ENCODE assay signal across 14 mouse cellular contexts in the genomic region with DNA sequence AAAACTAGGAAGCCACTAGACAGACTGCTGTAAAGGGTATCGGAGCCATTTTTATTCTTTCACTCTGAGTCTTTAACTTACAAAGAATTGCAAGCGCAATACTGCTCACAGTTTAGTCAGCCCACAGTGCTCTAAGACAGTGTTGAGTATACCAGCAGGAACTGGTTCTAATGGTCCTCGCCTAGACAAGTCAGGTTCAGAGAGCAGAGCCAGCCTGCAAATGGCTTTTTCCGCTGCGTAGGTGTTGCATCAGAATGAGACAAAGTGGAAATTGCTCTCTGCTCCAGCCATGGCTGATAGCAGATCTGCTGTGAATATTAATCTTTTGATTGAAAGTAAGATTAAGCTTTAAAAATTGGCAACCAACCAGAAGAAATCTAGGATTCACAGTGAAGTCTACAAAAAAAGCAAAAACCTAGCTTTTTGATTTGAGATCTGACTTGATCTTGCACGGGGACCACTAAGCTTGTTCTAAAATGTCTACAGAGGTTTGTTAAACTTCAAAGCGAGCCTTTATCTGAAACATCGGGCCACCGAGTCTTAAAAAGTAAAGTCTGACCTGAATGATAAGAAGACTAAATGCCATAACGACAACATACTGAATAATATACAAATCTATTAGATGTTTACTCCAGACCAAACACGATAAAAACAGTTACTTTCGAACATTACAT. TPM values are rescaled to one million over a fixed set of nuclear protein-coding genes. Genes with fewer than 3 reads are reported as not detected.
DNase-seq lines count a peak whose midpoint lies in the region; ATAC-seq and TF ChIP-seq lines count a peak whose summit lies in the region.
"Had no signal": no experiment of that assay in that cellular context is flagged by ENCODE, and none has a peak within 500 bp of the region (broad histone marks: within the 10 kb centered on the region; RNA-seq: fewer than 3 reads in every experiment).

No protein-coding gene starts in this region.

- no peak for TF ChIP-seq CTCF in olfactory bulb, adult 2 months (IDR thresholded peaks at IDR 0.05; ENCODE audit: insufficient read depth, low read depth, low read length)

- ATAC-seq in hindbrain, embryonic 15.5 days (ENCODE audit: low FRiP score, low read depth): peak; percentile 46; the same call in 1 of the 2 replicates

- H3K36me3 ChIP-seq in hindbrain, embryonic 15.5 days: 0 out of 2 replicates have a peak, but pooled peaks cover 3% of the 10 kb centered on the region
- H3K36me3 ChIP-seq: heart, embryonic 15.5 days; liver, embryonic 15.5 days had no signal

- H3K4me1 ChIP-seq in hindbrain, embryonic 15.5 days (replicated peaks): peaks cover 23% of the 10 kb centered on the region
- H3K4me1 ChIP-seq in olfactory bulb, adult 2 months (ENCODE audit: control insufficient read depth, insufficient read depth, low read length): peaks cover 7% of the 10 kb centered on the region
- H3K4me1 ChIP-seq: liver, embryonic 15.5 days had no signal

- no peak for TF ChIP-seq POLR2A in olfactory bulb, adult 2 months (IDR thresholded peaks at IDR 0.05; ENCODE audit: insufficient read depth, low read depth, low read length)

- H3K27me3 ChIP-seq in hindbrain, embryonic 15.5 days: no peaks in the 10 kb centered on the region
- H3K27me3 ChIP-seq: heart, embryonic 15.5 days; liver, embryonic 15.5 days had no signal

- no peak overlapping the region for H3K4me3 ChIP-seq in hindbrain, embryonic 15.5 days
- no peak overlapping the region for H3K4me3 ChIP-seq in olfactory bulb, adult 2 months (ENCODE audit: insufficient read depth, low read depth, low read length)
- H3K4me3 ChIP-seq: heart, embryonic 15.5 days; liver, embryonic 15.5 days had no signal

- H3K9ac ChIP-seq in hindbrain, embryonic 15.5 days: no peak overlapping the region
- H3K9ac ChIP-seq: heart, embryonic 15.5 days; liver, embryonic 15.5 days had no signal

- peak overlapping the region; percentile 77 for H3K27ac ChIP-seq in hindbrain, embryonic 15.5 days (replicated peaks)
- H3K27ac ChIP-seq in olfactory bulb, adult 2 months (ENCODE audit: insufficient read depth, low read depth, low read length): peak overlapping the region; percentile 84
- H3K27ac ChIP-seq: heart, embryonic 15.5 days; liver, embryonic 15.5 days had no signal

- peak overlapping the region; percentile 35 for H3K4me2 ChIP-seq in hindbrain, embryonic 15.5 days
- H3K4me2 ChIP-seq: heart, embryonic 15.5 days; liver, embryonic 15.5 days had no signal

- DNase-seq in cerebellum, adult 9-10 months: peak; percentile 33
- no peak for DNase-seq in cerebellum, adult 18-20 months
- peak; percentile 44 for DNase-seq in right cerebral cortex, adult 18-20 months
- no peak for DNase-seq in right cerebral cortex, postnatal 4 days
- DNase-seq in urinary bladder, postnatal 14 days (ENCODE audit: low spot score): no peak
- DNase-seq in heart, adult 18-20 months: no peak
- DNase-seq: gastrocnemius, postnatal 10 days; kidney, adult 11 months; thymus, postnatal 25 days had no signal

- WGBS in hindbrain, embryonic 15.5 days: 49% methylated on average over 12 of the region's 12 CpGs
- WGBS in olfactory bulb, adult 2 months: 36% methylated on average over 12 of the region's 12 CpGs

- no peaks in the 10 kb centered on the region for H3K9me3 ChIP-seq in hindbrain, embryonic 15.5 days
- H3K9me3 ChIP-seq: heart, embryonic 15.5 days; liver, embryonic 15.5 days had no signal

RNA-seq across cellular contexts. Expression of gene Nap1l5, which starts 25.8 kb away (rescaled TPM):
- 343 and 371 TPM in 2 replicates for polyA plus RNA-seq in hindbrain, embryonic 15.5 days (2015; fragmentation: Nextera tagmentation; extraction: Ambion mirVana)
- polyA plus RNA-seq in olfactory bulb, adult 2 months (2012; ENCODE audit: insufficient read depth, insufficient read length, low replicate concordance, missing spikeins): not detected in 2 replicates
- total RNA-seq in heart, adult 18-20 months (2021): 1 to 10 TPM in 1 of 2 experiments, under 1 TPM in 1; 0.75 to 1.3 TPM
- total RNA-seq: megakaryocyte progenitor cell, adult 5-6 weeks had no signal

Comparison
In these comparisons a context has a peak if more than half of its experiments do, and no peak if none do; other contexts are left out.
1. DNase-seq: peak in cerebellum, adult 9-10 months (single experiment) and right cerebral cortex, adult 18-20 months (single experiment); none in cerebellum, adult 18-20 months (0 of 2), right cerebral cortex, postnatal 4 days (single experiment), urinary bladder, postnatal 14 days (single experiment) and heart, adult 18-20 months (0 of 2).